25 mouse cellular contexts compared by ENCODE assay signal in the genomic region with DNA sequence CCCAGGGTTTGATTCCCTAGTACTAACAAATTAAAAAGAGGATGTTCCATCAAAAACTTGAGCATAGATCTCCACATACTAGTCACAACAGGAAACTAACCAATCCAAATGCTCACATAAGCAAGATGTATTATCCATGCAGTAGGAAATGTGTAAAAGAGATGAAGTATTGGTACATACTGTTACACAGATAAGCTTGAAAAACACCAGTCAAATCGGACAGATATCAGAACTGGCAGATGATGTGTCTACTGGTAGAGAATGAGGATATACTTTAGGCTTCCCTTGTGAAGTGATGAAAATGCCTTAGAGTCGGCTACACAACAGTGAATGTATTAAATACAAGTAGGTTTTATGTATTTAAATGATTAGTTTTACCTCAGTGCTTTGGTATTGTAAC. TPM values are rescaled to one million over a fixed set of nuclear protein-coding genes. Genes with fewer than 3 reads are reported as not detected.
DNase-seq lines count a peak whose midpoint lies in the region; ATAC-seq and TF ChIP-seq lines count a peak whose summit lies in the region.
"Had no signal": no experiment of that assay in that cellular context is flagged by ENCODE, and none has a peak within 500 bp of the region (broad histone marks: within the 10 kb centered on the region; RNA-seq: fewer than 3 reads in every experiment).

No protein-coding gene starts in this region.

- no peak overlapping the region for H3K9ac ChIP-seq in intestine, embryonic 15.5 days
- H3K9ac ChIP-seq in intestine, postnatal 0 days (ENCODE audit: low read depth, low read length): no peak overlapping the region
- no peak overlapping the region for H3K9ac ChIP-seq in liver, embryonic 15.5 days
- no peak overlapping the region for H3K9ac ChIP-seq in kidney, embryonic 14.5 days (ENCODE audit: low read depth, low read length)
- no peak overlapping the region for H3K9ac ChIP-seq in heart, adult 2 months (ENCODE audit: low read depth, low read length)
- H3K9ac ChIP-seq: embryonic facial prominence, embryonic 15.5 days; heart, embryonic 15.5 days; hindbrain, embryonic 15.5 days had no signal

- ATAC-seq in intestine, embryonic 15.5 days: peak; percentile 17; the same call in 1 of the 2 replicates
- no peak; the same call in 1 of the 2 replicates for ATAC-seq in intestine, postnatal 0 days
- ATAC-seq in liver, embryonic 15.5 days (ENCODE audit: insufficient read depth): peak; percentile 49
- peak; percentile 74 for ATAC-seq in megakaryocyte-erythroid progenitor cell, adult 5-6 weeks (replicated peaks; ENCODE audit: low FRiP score, low TSS enrichment, poor library complexity, severe bottlenecking)
- ATAC-seq in kidney, embryonic 14.5 days (ENCODE audit: low FRiP score, low TSS enrichment): no peak
- ATAC-seq: forebrain, embryonic 14.5 days had no signal

- H3K36me3 ChIP-seq in intestine, embryonic 15.5 days: peaks cover 8% of the 10 kb centered on the region; the same call in 1 of the 2 replicates
- peaks cover 19% of the 10 kb centered on the region for H3K36me3 ChIP-seq in intestine, postnatal 0 days (ENCODE audit: control insufficient read depth, insufficient read depth)
- peaks cover 51% of the 10 kb centered on the region for H3K36me3 ChIP-seq in liver, embryonic 15.5 days (replicated peaks)
- H3K36me3 ChIP-seq in kidney, embryonic 14.5 days (ENCODE audit: control insufficient read depth, insufficient read depth, low read length): peaks cover 49% of the 10 kb centered on the region
- peaks cover 5% of the 10 kb centered on the region for H3K36me3 ChIP-seq in heart, adult 2 months (ENCODE audit: control insufficient read depth, insufficient read depth, low read length)

- H3K4me3 ChIP-seq in intestine, embryonic 15.5 days (replicated peaks): no peak overlapping the region
- H3K4me3 ChIP-seq in intestine, postnatal 0 days (ENCODE audit: low read depth, low read length): no peak overlapping the region
- H3K4me3 ChIP-seq in liver, embryonic 15.5 days (replicated peaks): no peak overlapping the region
- H3K4me3 ChIP-seq in kidney, embryonic 14.5 days (ENCODE audit: low read length): no peak overlapping the region
- no peak overlapping the region for H3K4me3 ChIP-seq in heart, adult 2 months
- H3K4me3 ChIP-seq: embryonic facial prominence, embryonic 15.5 days; erythroblast, embryonic 14.5 days; forebrain, embryonic 10.5 days; heart, embryonic 15.5 days; hindbrain, embryonic 10.5 days; hindbrain, embryonic 15.5 days had no signal

- TF ChIP-seq EP300 in heart, adult 2 months (IDR thresholded peaks at IDR 0.05; ENCODE audit: insufficient read depth, low read depth, low read length): no peak

- intact Hi-C loops in heart, adult 2 months (cut with DNase I): no loop called here

- TF ChIP-seq POLR2A in heart, adult 2 months (IDR thresholded peaks at IDR 0.05; ENCODE audit: insufficient read depth, low read depth, low read length): no peak

- 78% methylated on average over 2 of the region's 2 CpGs for WGBS in intestine, embryonic 15.5 days
- WGBS in intestine, postnatal 0 days: 60% methylated on average over 2 of the region's 2 CpGs
- 31% methylated on average over 2 of the region's 2 CpGs for WGBS in liver, embryonic 15.5 days (ENCODE audit: insufficient replicate concordance)
- WGBS in kidney, embryonic 14.5 days: 84% methylated on average over 2 of the region's 2 CpGs
- WGBS in heart, adult 2 months: 66% methylated on average over 2 of the region's 2 CpGs

- no peak overlapping the region for H3K27ac ChIP-seq in intestine, embryonic 15.5 days
- peak overlapping the region; percentile 46; the same call in 1 of the 2 replicates for H3K27ac ChIP-seq in intestine, postnatal 0 days (ENCODE audit: low read depth, low read length)
- H3K27ac ChIP-seq in liver, embryonic 15.5 days (replicated peaks): 0 out of 2 replicates have a peak overlapping the region, but pooled peaks have one; percentile 19
- H3K27ac ChIP-seq in kidney, embryonic 14.5 days (ENCODE audit: low read depth, low read length): no peak overlapping the region
- no peak overlapping the region for H3K27ac ChIP-seq in heart, adult 2 months
- H3K27ac ChIP-seq: embryonic facial prominence, embryonic 15.5 days; forebrain, embryonic 10.5 days; heart, embryonic 15.5 days; hindbrain, embryonic 10.5 days; hindbrain, embryonic 15.5 days had no signal

- H3K9me3 ChIP-seq in intestine, embryonic 15.5 days: no peaks in the 10 kb centered on the region
- H3K9me3 ChIP-seq in intestine, postnatal 0 days (ENCODE audit: control insufficient read depth): no peaks in the 10 kb centered on the region
- H3K9me3 ChIP-seq in liver, embryonic 15.5 days (replicated peaks): no peaks in the 10 kb centered on the region
- H3K9me3 ChIP-seq in kidney, embryonic 14.5 days (ENCODE audit: control insufficient read depth, low read length): no peaks in the 10 kb centered on the region
- H3K9me3 ChIP-seq: embryonic facial prominence, embryonic 15.5 days; forebrain, embryonic 10.5 days; heart, embryonic 15.5 days; hindbrain, embryonic 10.5 days; hindbrain, embryonic 15.5 days had no signal

- no peak overlapping the region for H3K4me2 ChIP-seq in intestine, embryonic 15.5 days (replicated peaks)
- no peak overlapping the region for H3K4me2 ChIP-seq in intestine, postnatal 0 days (replicated peaks; ENCODE audit: low read depth)
- H3K4me2 ChIP-seq in liver, embryonic 15.5 days: no peak overlapping the region
- H3K4me2 ChIP-seq in kidney, embryonic 14.5 days (replicated peaks; ENCODE audit: low read depth, low read length): no peak overlapping the region
- H3K4me2 ChIP-seq: embryonic facial prominence, embryonic 15.5 days; heart, embryonic 11.5 days; heart, embryonic 15.5 days; hindbrain, embryonic 15.5 days had no signal

- peaks cover 5% of the 10 kb centered on the region; the same call in 1 of the 2 replicates for H3K4me1 ChIP-seq in intestine, embryonic 15.5 days (replicated peaks)
- H3K4me1 ChIP-seq in intestine, postnatal 0 days (replicated peaks; ENCODE audit: control insufficient read depth, insufficient read depth, low read length): no peaks in the 10 kb centered on the region
- H3K4me1 ChIP-seq in liver, embryonic 15.5 days (replicated peaks): peaks cover 18% of the 10 kb centered on the region
- H3K4me1 ChIP-seq in kidney, embryonic 14.5 days (ENCODE audit: control insufficient read depth, insufficient read depth, low read length): peaks cover 6% of the 10 kb centered on the region
- H3K4me1 ChIP-seq in heart, adult 2 months (ENCODE audit: control insufficient read depth, insufficient read depth, low read length): no peaks in the 10 kb centered on the region

- DNase-seq in right cerebral cortex, postnatal 14 days: no peak
- DNase-seq in heart, adult 2 months: no peak
- DNase-seq: adrenal gland, postnatal 10 days; cerebellum, adult 11 months; cerebellum, adult 8-10 months; cerebellum, postnatal 14 days; embryo, embryonic 11 days; gastrocnemius, postnatal 36 days; heart, adult 11 months; heart, postnatal 14 days had no signal

- no peak for TF ChIP-seq CTCF in intestine, postnatal 0 days (IDR thresholded peaks at IDR 0.05; ENCODE audit: low read depth)
- TF ChIP-seq CTCF in heart, adult 2 months (IDR thresholded peaks at IDR 0.05): no peak

- H3K27me3 ChIP-seq in intestine, embryonic 15.5 days (replicated peaks): no peaks in the 10 kb centered on the region
- H3K27me3 ChIP-seq in intestine, postnatal 0 days (replicated peaks; ENCODE audit: control insufficient read depth, insufficient read depth, low read length): no peaks in the 10 kb centered on the region
- H3K27me3 ChIP-seq in liver, embryonic 15.5 days: no peaks in the 10 kb centered on the region
- H3K27me3 ChIP-seq in kidney, embryonic 14.5 days (ENCODE audit: control insufficient read depth, insufficient read depth, low read length): no peaks in the 10 kb centered on the region
- no peaks in the 10 kb centered on the region for H3K27me3 ChIP-seq in heart, adult 2 months (ENCODE audit: control insufficient read depth, insufficient read depth, low read length)
- H3K27me3 ChIP-seq: embryonic facial prominence, embryonic 15.5 days; heart, embryonic 15.5 days; hindbrain, embryonic 15.5 days had no signal

- 0 out of 2 replicates have a peak, but pooled peaks cover 1% of the 10 kb centered on the region for H3K79me2 ChIP-seq in heart, adult 2 months (replicated peaks; ENCODE audit: control insufficient read depth, insufficient read depth, low read length)

RNA-seq across cellular contexts. Expression of a gene that starts 7.2 kb away (rescaled TPM):
- 10.1 and 10.2 TPM in 2 replicates for polyA plus RNA-seq in intestine, embryonic 15.5 days (2015; fragmentation: Nextera tagmentation; extraction: Ambion mirVana)
- polyA plus RNA-seq in intestine, postnatal 0 days (2015; fragmentation: Nextera tagmentation; extraction: Ambion mirVana): 6.9 and 7.6 TPM in 2 replicates
- 6.0 and 6.2 TPM in 2 replicates for polyA plus RNA-seq in liver, embryonic 15.5 days (2015; fragmentation: Nextera tagmentation; extraction: Ambion mirVana)
- total RNA-seq in megakaryocyte-erythroid progenitor cell, adult 5-6 weeks (2014; fragmentation: Nextera tagmentation): 12.0 and 12.4 TPM in 2 replicates
- total RNA-seq in megakaryocyte-erythroid progenitor cell, adult 5-6 weeks (2017): 18.6 and 20.5 TPM in 2 replicates
- 11.3 and 12.5 TPM in 2 replicates for polyA plus RNA-seq in kidney, embryonic 14.5 days (2014; fragmentation: Nextera tagmentation; extraction: Ambion mirVana)
- 1 to 10 TPM; 5.2 to 5.6 TPM for total RNA-seq in heart, adult 2 months (2021)
- polyA plus RNA-seq in heart, adult 2 months (2012; rRNA removed): 2.1 and 3.4 TPM in 2 replicates

RNA-seq across cellular contexts. Expression of a gene that starts 24.6 kb away (rescaled TPM):
- 592 and 625 TPM in 2 replicates for polyA plus RNA-seq in intestine, embryonic 15.5 days (2015; fragmentation: Nextera tagmentation; extraction: Ambion mirVana)
- polyA plus RNA-seq in intestine, postnatal 0 days (2015; fragmentation: Nextera tagmentation; extraction: Ambion mirVana): 640 and 727 TPM in 2 replicates
- 154 and 158 TPM in 2 replicates for polyA plus RNA-seq in liver, embryonic 15.5 days (2015; fragmentation: Nextera tagmentation; extraction: Ambion mirVana)
- total RNA-seq in megakaryocyte-erythroid progenitor cell, adult 5-6 weeks (2014; fragmentation: Nextera tagmentation): 122 TPM in 2 replicates
- 69.3 and 73.4 TPM in 2 replicates for total RNA-seq in megakaryocyte-erythroid progenitor cell, adult 5-6 weeks (2017)
- polyA plus RNA-seq in kidney, embryonic 14.5 days (2014; fragmentation: Nextera tagmentation; extraction: Ambion mirVana): 549 and 626 TPM in 2 replicates
- 10 to 100 TPM; 73.1 to 73.2 TPM for total RNA-seq in heart, adult 2 months (2021)
- 55.7 and 62.2 TPM in 2 replicates for polyA plus RNA-seq in heart, adult 2 months (2012; rRNA removed)

RNA-seq across cellular contexts. Expression of a gene that starts 30.6 kb away (rescaled TPM):
- polyA plus RNA-seq in intestine, embryonic 15.5 days (2015; fragmentation: Nextera tagmentation; extraction: Ambion mirVana): 0.05 and 0.08 TPM in 2 replicates
- 0.05 and 0.08 TPM in 2 replicates for polyA plus RNA-seq in intestine, postnatal 0 days (2015; fragmentation: Nextera tagmentation; extraction: Ambion mirVana)
- 0.02 TPM in 2 replicates for polyA plus RNA-seq in liver, embryonic 15.5 days (2015; fragmentation: Nextera tagmentation; extraction: Ambion mirVana)
- 2.7 and 3.5 TPM in 2 replicates for total RNA-seq in megakaryocyte-erythroid progenitor cell, adult 5-6 weeks (2014; fragmentation: Nextera tagmentation)
- 3.8 and 5.7 TPM in 2 replicates for total RNA-seq in megakaryocyte-erythroid progenitor cell, adult 5-6 weeks (2017)
- 0.01 and 0.06 TPM in 2 replicates for polyA plus RNA-seq in kidney, embryonic 14.5 days (2014; fragmentation: Nextera tagmentation; extraction: Ambion mirVana)
- total RNA-seq in heart, adult 2 months (2021): under 1 TPM; 0.03 to 0.05 TPM
- polyA plus RNA-seq in heart, adult 2 months (2012; rRNA removed): 0.03 and 0.18 TPM in 2 replicates
- total RNA-seq: gastrocnemius, adult 8-10 months; gastrocnemius, postnatal 36 days had no signal
- polyA plus RNA-seq: embryonic facial prominence, embryonic 11.5 days; erythroblast, embryonic 14.5 days; forebrain, embryonic 10.5 days had no signal

Comparison
In these comparisons a context has a peak if more than half of its experiments do, and no peak if none do; other contexts are left out.
1. ATAC-seq: peak in intestine, embryonic 15.5 days (single experiment), liver, embryonic 15.5 days (single experiment) and megakaryocyte-erythroid progenitor cell, adult 5-6 weeks (single experiment); none in intestine, postnatal 0 days (single experiment) and kidney, embryonic 14.5 days (single experiment).
2. H3K27ac ChIP-seq: peak in intestine, postnatal 0 days (single experiment) and liver, embryonic 15.5 days (single experiment); none in intestine, embryonic 15.5 days (single experiment), kidney, embryonic 14.5 days (single experiment) and heart, adult 2 months (single experiment).